Mouse (Mus musculus): Measurements from ENCODE around the gene Capn8. TPM values are rescaled to one million over a fixed set of nuclear protein-coding genes. Genes with fewer than 3 reads are reported as not detected.

Gene Capn8
- polyA plus RNA-seq, 1 experiment, result not detected

GRCm38 (mm10) chr1:182591491-182591890, 26.7 kb downstream of the Capn8 start:
- no peak for TF ChIP-seq TAL1 (IDR thresholded peaks at IDR 0.05; ENCODE audit: low read length)
- H3K9me3 ChIP-seq (ENCODE audit: control insufficient read depth, low read length), result no peaks in the 10 kb centered on the region

GRCm38 (mm10) chr1:182592436-182592835, 27.6 kb downstream of the Capn8 start:
- Histone ChIP-seq H3K4me1 (ENCODE audit: control insufficient read depth) (no peaks in the 10 kb centered on the region), H3K36me3 (ENCODE audit: control insufficient read depth) (no peaks in the 10 kb centered on the region), H3K9me3 (ENCODE audit: control insufficient read depth, low read length) (no peaks in the 10 kb centered on the region), H3K27me3 (ENCODE audit: control insufficient read depth) (no peaks in the 10 kb centered on the region; the same call in 1 of the 2 replicates), H3K4me3 (replicated peaks) (no peak overlapping the region)
- TF ChIP-seq GATA1 (IDR thresholded peaks at IDR 0.05; ENCODE audit: low read length) (no peak), TAL1 (IDR thresholded peaks at IDR 0.05; ENCODE audit: low read length) (no peak)

More at GRCm38 (mm10) chr1:182591491-182591890, 26.7 kb downstream of the Capn8 start:
- Histone ChIP-seq H3K4me1 (ENCODE audit: control insufficient read depth) (no peaks in the 10 kb centered on the region), H3K4me3 (replicated peaks) (no peak overlapping the region), H3K36me3 (ENCODE audit: control insufficient read depth) (no peaks in the 10 kb centered on the region), H3K27me3 (ENCODE audit: control insufficient read depth) (no peaks in the 10 kb centered on the region; the same call in 1 of the 2 replicates)

DNA sequence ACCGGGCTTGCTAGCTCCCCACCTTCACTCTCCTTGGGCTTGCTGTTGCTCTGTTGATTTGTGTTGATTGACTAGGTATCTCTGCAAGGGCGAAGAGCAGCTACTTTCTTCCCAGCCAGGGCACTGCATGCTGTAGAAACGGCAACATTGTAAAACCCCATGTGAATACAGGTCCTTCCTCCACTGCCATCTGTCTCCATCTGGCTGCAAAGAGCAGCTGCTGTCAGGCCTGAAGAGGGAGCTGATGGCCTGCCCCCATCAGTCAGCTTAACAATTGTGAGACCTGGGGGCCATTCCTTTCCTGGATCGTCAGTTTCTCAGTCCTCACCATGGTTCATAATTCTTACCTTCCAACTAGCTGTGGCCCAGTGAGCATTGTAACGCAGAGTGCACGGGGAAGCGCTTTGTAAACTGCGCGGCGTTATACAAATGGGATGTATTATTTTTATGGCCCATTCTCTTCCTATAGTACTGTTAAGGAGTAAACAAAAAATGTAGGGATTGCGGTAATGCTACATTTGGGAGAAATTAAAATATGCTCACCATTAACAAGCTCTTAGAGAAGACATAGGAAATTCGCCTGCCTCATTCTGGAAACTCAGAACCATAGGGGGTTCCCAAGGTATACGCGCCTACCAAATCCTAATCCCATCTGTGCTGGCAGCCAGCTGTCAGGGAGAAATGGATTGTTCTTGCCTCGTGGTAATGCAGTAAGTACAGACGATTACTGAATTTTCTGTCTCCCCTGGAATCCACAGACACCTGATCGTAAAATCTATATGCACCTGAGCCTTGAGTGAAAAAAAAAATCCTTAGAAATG, 40.7 kb downstream of the Capn8 start:
- TF ChIP-seq GATA1 (IDR thresholded peaks at IDR 0.05; ENCODE audit: low read length), result no peak
- no peak for TF ChIP-seq TAL1 (IDR thresholded peaks at IDR 0.05; ENCODE audit: low read length)
- Histone ChIP-seq H3K9me3 (ENCODE audit: control insufficient read depth, low read length) (no peaks in the 10 kb centered on the region), H3K4me1 (ENCODE audit: control insufficient read depth) (no peaks in the 10 kb centered on the region), H3K4me3 (replicated peaks) (no peak overlapping the region), H3K36me3 (ENCODE audit: control insufficient read depth) (no peaks in the 10 kb centered on the region), H3K27me3 (ENCODE audit: control insufficient read depth) (no peaks in the 10 kb centered on the region)

GRCm38 (mm10) chr1:182609701-182610335, 45.0 kb downstream of the Capn8 start:
- no peaks in the 10 kb centered on the region for H3K36me3 ChIP-seq (ENCODE audit: control insufficient read depth)
- no peak for TF ChIP-seq GATA1 (IDR thresholded peaks at IDR 0.05; ENCODE audit: low read length)
- H3K4me1 ChIP-seq (ENCODE audit: control insufficient read depth), result no peaks in the 10 kb centered on the region
- H3K9me3 ChIP-seq (ENCODE audit: control insufficient read depth, low read length), result no peaks in the 10 kb centered on the region
- H3K27me3 ChIP-seq (ENCODE audit: control insufficient read depth), result no peaks in the 10 kb centered on the region
- no peak overlapping the region for H3K4me3 ChIP-seq (replicated peaks)

GRCm38 (mm10) chr1:182615465-182615864, 50.7 kb downstream of the Capn8 start:
- no peaks in the 10 kb centered on the region for H3K4me1 ChIP-seq (ENCODE audit: control insufficient read depth)
- TF ChIP-seq GATA1 (IDR thresholded peaks at IDR 0.05; ENCODE audit: low read length) (no peak), TAL1 (IDR thresholded peaks at IDR 0.05; ENCODE audit: low read length) (no peak)
- no peaks in the 10 kb centered on the region for H3K36me3 ChIP-seq (ENCODE audit: control insufficient read depth)
- H3K27me3 ChIP-seq (ENCODE audit: control insufficient read depth), result no peaks in the 10 kb centered on the region
- no peak overlapping the region for H3K4me3 ChIP-seq (replicated peaks)
- no peaks in the 10 kb centered on the region for H3K9me3 ChIP-seq (ENCODE audit: control insufficient read depth, low read length)

DNA sequence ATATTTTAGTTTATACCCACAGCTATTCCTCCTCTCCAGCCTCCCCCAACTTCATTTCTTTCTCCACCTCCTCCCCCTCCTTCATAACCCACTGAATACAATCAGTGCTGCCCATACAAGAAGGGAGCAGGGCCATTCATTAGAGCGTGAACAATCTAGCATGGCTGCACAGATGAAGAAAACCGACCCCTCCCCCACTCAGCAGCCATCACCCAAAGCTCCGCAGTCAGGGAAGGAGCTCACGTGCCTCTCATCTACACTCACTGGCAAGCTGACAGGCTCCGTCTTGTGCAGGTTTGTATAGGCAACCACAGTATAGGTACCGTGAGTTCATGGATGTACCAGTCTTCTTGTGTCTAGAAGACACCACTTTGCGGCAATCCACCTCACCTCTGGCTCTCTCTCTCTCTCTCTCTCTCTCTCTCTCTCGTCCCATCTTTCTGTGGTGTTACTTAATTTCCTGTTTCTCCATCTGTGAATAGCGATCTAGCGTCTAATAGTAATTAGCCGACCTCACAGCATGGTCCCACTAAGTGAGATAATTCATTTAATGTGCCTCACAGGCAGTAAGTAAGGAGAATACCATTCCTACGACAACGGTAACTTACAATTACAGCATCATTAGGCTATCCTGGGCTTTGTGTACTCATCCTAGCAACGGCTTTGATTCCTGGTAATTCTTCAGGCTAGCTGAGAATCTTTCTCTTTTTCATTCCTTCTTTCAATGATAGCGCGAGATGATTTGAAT, 53.6 kb downstream of the Capn8 start:
- Histone ChIP-seq H3K36me3 (ENCODE audit: control insufficient read depth) (no peaks in the 10 kb centered on the region), H3K9me3 (ENCODE audit: control insufficient read depth, low read length) (no peaks in the 10 kb centered on the region), H3K27me3 (ENCODE audit: control insufficient read depth) (no peaks in the 10 kb centered on the region), H3K4me3 (replicated peaks) (no peak overlapping the region), H3K4me1 (ENCODE audit: control insufficient read depth) (no peaks in the 10 kb centered on the region)
- TF ChIP-seq GATA1 (IDR thresholded peaks at IDR 0.05; ENCODE audit: low read length), result no peak
- no peak for TF ChIP-seq TAL1 (IDR thresholded peaks at IDR 0.05; ENCODE audit: low read length)

GRCm38 (mm10) chr1:182620470-182620869, 55.7 kb downstream of the Capn8 start:
- TF ChIP-seq GATA1 (IDR thresholded peaks at IDR 0.05; ENCODE audit: low read length) (no peak), TAL1 (IDR thresholded peaks at IDR 0.05; ENCODE audit: low read length) (no peak)
- Histone ChIP-seq H3K36me3 (ENCODE audit: control insufficient read depth) (no peaks in the 10 kb centered on the region), H3K4me3 (replicated peaks) (no peak overlapping the region), H3K27me3 (ENCODE audit: control insufficient read depth) (no peaks in the 10 kb centered on the region), H3K9me3 (ENCODE audit: control insufficient read depth, low read length) (no peaks in the 10 kb centered on the region), H3K4me1 (ENCODE audit: control insufficient read depth) (no peaks in the 10 kb centered on the region)

DNA sequence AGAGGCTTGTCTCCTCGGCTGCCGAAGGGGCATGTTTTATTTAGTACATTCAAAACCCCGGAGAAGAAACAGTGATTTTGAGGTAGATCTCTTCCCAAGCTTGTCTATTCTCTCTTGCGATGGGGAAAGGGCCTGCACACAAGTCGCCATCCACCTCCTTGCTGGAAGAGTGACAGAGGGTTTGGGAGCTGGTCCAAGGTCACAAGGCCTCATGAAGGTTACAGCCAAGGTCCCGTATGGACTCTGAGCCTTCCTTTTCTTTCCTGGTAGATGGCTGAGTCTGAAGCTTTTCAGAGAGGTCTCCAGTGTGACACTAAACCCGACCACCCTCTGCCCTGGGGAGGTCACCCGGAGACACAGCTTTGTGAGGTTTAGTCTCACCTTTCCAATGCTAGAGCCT, 56.4 kb downstream of the Capn8 start:
- TF ChIP-seq GATA1 (IDR thresholded peaks at IDR 0.05; ENCODE audit: low read length), result no peak
- no peak for TF ChIP-seq TAL1 (IDR thresholded peaks at IDR 0.05; ENCODE audit: low read length)
- Histone ChIP-seq H3K27me3 (ENCODE audit: control insufficient read depth) (no peaks in the 10 kb centered on the region), H3K9me3 (ENCODE audit: control insufficient read depth, low read length) (no peaks in the 10 kb centered on the region), H3K4me3 (replicated peaks) (no peak overlapping the region), H3K36me3 (ENCODE audit: control insufficient read depth) (no peaks in the 10 kb centered on the region), H3K4me1 (ENCODE audit: control insufficient read depth) (no peaks in the 10 kb centered on the region)

GRCm38 (mm10) chr1:182626197-182626596, 61.4 kb downstream of the Capn8 start:
- TF ChIP-seq GATA1 (IDR thresholded peaks at IDR 0.05; ENCODE audit: low read length), result no peak
- no peak for TF ChIP-seq TAL1 (IDR thresholded peaks at IDR 0.05; ENCODE audit: low read length)
- no peaks in the 10 kb centered on the region for H3K36me3 ChIP-seq (ENCODE audit: control insufficient read depth)
- no peaks in the 10 kb centered on the region for H3K4me1 ChIP-seq (ENCODE audit: control insufficient read depth)
- no peaks in the 10 kb centered on the region for H3K27me3 ChIP-seq (ENCODE audit: control insufficient read depth)
- H3K9me3 ChIP-seq (ENCODE audit: control insufficient read depth, low read length), result no peaks in the 10 kb centered on the region
- no peak overlapping the region for H3K4me3 ChIP-seq (replicated peaks)
